Mouse (Mus musculus): Measurements from ENCODE around the gene Slc35g1. TPM values are rescaled to one million over a fixed set of nuclear protein-coding genes. Genes with fewer than 3 reads are reported as not detected.

Gene Slc35g1
- total RNA-seq (2021) = 1 to 10 TPM; 1.6 to 2.6 TPM

DNA sequence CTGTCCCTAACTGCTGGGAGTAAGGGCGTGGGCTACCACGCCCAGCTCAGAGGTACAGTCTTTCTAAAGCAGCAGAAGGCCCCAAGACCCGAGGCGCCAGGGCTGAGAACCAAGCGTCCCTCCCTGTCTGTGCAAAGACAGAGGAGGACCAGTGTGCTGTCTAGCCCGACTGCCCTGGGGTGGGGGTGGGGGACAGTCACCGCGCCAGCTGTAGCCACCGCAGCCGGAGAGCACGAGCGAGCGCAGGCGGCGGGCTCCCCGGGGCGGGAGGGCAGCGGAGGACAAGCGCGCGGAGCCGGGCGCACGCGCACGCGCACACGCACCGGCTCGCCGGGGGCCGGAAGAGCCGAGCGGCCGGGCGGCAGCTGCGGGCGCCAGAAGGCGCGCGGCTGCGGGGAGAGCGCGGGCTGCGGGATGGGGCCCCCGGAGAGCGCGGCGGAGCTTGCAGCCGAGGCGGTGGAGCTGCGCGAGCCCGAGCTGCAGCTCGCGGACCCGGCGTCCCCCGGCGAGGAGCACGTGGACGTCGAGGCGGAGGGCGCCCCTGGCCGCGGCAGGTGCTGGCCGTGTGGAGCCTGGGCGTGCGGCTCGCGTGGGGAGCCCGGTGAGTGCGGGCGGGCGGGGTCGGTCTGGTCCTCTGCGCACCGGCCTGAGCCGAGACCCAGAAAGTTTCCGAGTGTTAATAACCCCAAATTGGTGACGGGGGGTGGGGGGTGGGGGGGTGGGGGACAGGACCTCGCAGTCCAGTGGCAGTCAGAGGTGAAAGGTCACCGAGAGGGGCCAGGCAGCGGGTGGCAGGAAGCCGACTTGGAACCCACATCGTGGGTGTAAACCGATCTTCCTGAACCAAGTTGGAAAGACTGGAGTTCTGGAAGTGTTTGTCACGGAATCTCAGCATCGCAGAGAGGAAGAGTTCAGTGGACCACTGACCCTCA is at the start of gene Slc35g1:
TSS of gene Slc35g1 (plus strand) at position 280 of the 932 bp plus-strand sequence.
- intact Hi-C loops (cut with DNase I) = no loop called here
- DNase-seq (ENCODE audit: low spot score in 2 of 2) = peak; percentile 43 to 76

DNA sequence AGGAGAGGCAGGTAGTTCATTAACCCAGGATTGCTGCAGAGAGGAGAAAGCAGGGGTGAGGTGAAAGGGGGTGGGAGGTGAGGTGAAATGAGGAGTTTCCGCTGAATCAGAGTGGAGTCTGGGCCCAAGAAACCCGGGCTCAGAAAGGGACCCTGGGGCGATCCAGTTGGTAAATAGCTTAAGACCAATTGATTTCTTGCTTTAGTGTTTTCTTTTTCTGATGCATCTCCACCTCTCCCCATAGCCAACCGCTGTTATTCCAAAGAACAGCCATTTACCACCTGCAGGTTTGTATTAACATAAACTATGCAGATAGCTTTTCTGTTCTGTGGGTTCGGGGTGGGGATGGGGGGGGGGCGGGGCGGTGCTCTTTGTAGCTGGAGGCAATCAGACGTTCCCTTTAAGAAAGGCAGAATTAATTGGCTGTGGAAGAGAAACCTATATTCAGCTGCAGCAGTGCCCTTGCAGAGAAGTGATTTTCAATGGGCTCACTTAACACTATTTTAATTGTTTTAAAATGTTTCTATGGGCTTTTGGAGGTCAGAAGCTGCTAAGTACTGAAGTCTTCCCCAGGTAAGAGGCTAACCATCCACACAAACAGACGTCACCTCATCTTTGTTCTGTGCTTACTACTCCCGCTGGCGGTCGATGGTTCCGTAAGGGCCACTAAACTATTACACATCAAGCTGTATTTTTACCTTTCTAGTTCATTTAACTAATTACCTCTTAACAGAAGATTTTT is 47.3 kb upstream of the Slc35g1 start:
- no peak for DNase-seq (ENCODE audit: low spot score in 2 of 2)
- intact Hi-C loops (cut with DNase I) = no loop called here

DNA sequence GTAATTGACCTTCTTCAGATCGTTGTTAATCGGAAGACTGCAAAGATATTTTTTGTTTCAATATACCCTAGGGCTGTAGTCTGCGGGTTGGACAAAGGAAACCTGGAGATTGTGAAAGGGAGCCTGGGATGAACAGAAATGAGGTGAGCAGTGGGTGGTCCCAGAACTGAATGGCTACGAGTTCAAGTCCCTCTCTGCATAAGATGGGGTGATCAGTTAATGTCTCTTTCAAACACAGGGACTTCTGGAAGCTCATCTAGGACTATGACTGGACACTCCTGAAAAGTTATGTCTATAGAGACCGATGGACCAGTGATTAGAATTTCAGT is 46.8 kb upstream of the Slc35g1 start:
- DNase-seq (ENCODE audit: low spot score in 2 of 2) = no peak
- intact Hi-C loops (cut with DNase I) = no loop called here

DNA sequence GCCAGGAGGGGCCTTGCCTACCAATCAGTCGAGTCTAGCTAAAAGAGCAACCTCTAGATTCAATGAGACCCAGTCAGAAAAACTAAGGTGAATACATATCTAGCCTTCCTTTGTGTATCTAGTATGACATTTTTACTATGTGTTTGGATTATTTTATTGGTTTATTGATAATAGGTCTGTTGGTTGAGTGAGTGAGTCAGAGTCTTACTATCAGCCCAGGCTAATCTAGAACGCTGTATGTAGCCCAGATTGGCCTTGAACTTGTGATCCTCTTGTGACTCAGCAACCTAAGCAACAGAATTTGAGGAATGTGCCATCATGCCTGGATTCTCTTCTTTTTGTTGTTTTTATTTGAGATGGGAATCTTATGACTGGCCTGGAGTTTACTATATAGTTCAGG is 44.6 kb upstream of the Slc35g1 start:
- intact Hi-C loops (cut with DNase I) = loop anchor here (5.0 to 10.0 kb wide), 5 partner anchors 94 to 394 kb away; partner anchors contain the start of genes Cep55 and Fra10ac1
- DNase-seq (ENCODE audit: low spot score in 2 of 2) = no peak

DNA sequence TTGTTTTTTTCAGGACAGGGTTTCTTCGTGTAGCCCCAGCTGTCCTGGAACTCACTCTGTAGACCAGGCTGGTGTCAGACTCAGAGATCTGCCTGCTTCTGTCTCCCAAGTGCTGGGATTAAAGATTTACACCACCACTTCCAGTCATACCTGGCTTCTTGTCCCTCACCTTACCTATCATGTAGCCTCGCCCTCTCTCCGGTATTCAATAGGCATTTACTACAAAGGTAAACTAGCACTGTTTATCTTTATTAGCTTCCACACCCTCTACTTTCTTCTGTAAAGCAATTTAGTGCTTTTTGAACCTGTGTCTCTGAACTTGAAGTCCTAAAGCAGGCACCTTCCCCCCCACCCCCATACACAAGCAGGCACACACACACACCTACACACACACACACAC is 44.1 kb upstream of the Slc35g1 start:
- DNase-seq (ENCODE audit: low spot score in 2 of 2) = no peak
- intact Hi-C loops (cut with DNase I) = loop anchor here (5.0 to 10.0 kb wide), 5 partner anchors 94 to 394 kb away; partner anchors contain the start of genes Cep55 and Fra10ac1

DNA sequence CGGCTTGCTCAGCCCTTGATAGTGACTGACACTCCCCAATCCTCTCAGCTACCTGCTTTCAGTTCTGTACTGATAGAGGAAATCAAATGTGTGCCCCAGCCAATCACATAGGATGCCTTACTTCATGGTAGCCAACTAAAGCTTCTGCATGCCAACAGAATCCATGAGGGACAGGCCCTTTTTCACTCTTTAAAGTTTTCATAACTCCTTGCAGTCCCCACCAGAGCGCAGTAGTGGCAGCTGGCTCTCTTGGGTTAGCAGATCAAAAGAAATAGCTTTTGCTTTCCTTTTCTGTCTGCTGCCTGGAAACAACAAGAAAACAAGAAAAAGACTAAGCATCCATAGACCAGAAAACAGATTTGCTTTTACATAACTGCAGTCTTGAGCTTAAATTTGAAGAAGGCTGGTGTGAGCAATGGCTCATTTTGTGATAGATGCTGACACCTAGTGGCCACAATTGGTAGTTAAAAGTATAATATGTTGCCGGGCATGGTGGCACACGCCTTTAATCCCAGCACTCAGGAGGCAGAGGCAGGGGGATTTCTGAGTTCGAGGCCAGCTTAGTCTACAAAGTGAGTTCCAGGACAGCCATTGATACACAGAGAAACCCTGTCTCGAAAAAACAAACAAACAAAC is 43.2 kb upstream of the Slc35g1 start:
- peak; percentile 5 to 16 for DNase-seq (ENCODE audit: low spot score in 2 of 2)
- intact Hi-C loops (cut with DNase I) = loop anchor here (5.0 to 10.0 kb wide), 5 partner anchors 95 to 395 kb away; partner anchors contain the start of genes Cep55 and Fra10ac1

DNA sequence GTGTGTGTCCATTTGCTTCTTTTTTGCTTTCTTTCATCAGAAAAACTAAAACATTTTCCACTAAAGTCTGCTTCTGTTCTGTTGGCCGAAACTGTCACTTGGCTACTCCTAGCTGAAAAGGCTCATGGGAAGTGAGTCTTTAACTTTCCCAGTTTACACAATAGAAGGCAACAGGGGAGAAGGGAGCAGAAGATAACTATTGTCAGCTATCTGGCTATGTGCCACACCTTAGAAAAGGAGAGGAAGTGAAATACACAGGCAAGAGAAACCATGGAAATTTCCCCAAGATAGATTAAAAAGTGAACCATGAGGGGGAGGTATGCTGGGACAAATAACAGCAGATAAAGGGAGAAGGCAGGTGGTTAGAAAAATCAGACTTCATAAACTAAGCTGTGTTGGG is 41.5 kb upstream of the Slc35g1 start:
- intact Hi-C loops (cut with DNase I) = loop anchor here (5.0 to 10.0 kb wide), 5 partner anchors 97 to 397 kb away; partner anchors contain the start of genes Cep55 and Fra10ac1
- no peak for DNase-seq (ENCODE audit: low spot score in 2 of 2)

DNA sequence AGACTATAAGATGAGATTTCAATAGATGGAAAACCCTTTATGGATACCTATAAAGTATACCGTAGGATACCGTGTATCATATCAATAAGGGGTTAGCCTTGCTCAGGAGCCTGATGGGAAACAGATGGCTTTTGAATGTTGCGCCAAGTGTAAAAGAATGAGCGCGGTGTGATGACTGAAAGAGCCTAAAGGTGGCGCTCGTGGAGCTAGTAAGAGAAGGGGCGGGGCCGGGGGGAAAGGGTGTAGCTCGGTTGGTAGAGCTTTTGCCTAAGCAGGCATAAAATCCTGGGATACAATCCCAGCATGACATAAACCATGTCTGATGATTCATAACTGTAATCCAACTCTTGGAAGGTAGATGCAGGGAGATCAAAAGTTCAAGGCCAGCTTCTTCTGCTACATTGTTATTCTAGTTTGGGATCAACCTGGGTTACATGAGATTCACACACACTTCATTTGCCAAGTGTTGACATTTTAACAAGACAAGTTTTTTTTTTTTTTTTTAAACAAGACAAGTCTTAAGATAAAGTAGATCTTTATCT is 40.9 kb upstream of the Slc35g1 start:
- DNase-seq (ENCODE audit: low spot score in 2 of 2) = no peak
- intact Hi-C loops (cut with DNase I) = loop anchor here (5.0 to 10.0 kb wide), 5 partner anchors 98 to 398 kb away; partner anchors contain the start of genes Cep55 and Fra10ac1

DNA sequence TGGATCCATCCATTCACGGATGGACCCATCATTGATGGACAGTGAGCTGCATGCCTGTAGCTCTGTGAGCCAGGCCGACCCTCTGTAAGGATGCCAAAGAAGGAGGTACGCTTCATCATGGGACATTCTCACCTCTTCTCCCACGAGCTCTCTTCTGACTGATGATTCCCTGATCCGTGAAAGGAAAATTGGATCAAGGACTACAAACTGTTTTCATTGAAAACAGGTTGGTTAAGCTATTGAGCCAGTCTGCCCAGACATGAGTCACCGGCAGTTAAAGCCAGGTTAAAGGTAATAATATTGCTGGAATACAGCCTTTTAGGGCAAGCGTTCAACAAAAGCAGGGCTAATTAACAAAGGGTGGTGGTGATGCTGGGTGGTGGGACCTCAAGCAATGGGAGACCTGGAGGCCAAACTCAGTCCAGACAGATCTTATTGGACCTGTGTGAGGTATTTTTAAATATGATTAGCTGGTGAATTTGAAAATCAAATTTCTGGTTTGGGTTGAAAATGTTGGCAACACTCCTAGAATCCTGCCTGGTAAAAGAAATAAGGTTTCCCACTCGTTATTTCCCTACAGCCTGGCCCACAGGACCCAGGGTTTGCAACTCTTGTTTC is 39.5 kb upstream of the Slc35g1 start:
- intact Hi-C loops (cut with DNase I) = loop anchor here (10.0 kb wide), 1 partner anchor 302 kb away; the partner anchor contains the start of gene Cep55
- no peak for DNase-seq (ENCODE audit: low spot score in 2 of 2)

DNA sequence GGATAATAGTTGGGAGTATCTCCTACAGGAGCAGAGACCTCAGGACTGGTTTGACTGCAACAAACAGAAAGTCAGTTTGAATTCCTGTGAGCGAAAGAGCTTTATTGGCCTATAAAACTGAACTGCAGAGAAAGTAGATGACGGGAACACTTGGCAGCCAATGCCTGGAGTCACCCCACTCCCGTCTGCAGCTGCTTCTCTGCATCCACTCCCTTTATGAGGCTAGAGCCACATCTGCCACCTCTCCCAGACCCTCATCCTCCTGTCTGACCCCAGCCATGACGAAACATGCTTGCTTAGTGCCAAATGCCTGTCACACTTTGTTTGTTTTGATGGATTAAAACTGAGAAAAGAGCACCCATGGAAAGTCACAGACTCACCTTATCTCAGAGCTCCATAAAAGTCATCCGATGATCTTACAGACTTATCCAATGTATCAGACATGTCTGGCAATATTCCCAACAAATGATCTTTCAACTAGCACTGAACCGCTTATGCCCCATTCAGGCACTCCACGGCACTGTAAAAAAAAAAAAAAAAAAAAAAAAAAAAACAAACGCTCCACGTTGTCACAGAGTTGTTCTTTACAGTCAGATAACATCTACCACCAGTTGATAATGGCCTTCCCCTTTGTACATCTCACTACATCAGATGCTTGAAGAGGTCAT is 37.7 kb upstream of the Slc35g1 start:
- no peak for DNase-seq (ENCODE audit: low spot score in 2 of 2)
- intact Hi-C loops (cut with DNase I) = loop anchor here (10.0 kb wide), 1 partner anchor 303 kb away; the partner anchor contains the start of gene Cep55

DNA sequence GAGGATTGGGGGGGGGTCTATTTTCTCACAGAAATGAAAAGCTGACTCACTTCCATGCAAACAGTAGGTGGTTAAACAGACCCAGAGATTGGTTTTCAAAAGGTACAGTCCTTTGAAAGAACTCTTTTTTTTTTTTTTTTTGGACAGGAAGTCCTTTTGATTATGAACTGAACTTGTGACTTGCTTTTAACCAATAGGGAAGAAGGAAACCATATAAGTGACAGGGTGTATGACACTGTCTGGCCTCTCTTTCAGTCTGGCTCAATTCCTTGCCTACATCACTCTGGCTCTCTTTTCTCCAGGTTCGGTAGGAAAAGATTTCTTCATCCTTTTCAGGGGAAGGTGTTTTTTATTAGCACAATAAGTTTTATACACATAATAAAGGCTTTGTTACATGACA is 36.5 kb upstream of the Slc35g1 start:
- intact Hi-C loops (cut with DNase I) = loop anchor here (10.0 kb wide), 1 partner anchor 304 kb away; the partner anchor contains the start of gene Cep55
- no peak for DNase-seq (ENCODE audit: low spot score in 2 of 2)

DNA sequence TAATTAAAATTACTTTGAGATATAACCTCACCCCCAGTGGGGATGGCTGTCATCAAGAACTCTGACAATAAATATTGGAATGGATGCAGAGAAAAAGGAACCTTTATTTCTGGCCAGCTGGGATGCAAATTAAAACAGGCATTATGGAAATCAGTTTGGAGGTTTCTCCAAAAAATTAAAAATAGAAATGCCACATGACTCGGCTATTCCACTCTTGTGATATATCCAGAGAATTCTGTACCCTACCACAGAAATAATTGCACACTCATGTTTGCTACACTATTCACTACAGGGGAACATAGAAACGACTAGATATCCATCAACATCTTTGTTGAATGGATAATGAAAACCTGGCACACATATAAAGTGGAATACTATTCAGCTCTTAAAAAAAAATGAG is 33.9 kb upstream of the Slc35g1 start:
- intact Hi-C loops (cut with DNase I) = no loop called here
- DNase-seq (ENCODE audit: low spot score in 2 of 2) = no peak

DNA sequence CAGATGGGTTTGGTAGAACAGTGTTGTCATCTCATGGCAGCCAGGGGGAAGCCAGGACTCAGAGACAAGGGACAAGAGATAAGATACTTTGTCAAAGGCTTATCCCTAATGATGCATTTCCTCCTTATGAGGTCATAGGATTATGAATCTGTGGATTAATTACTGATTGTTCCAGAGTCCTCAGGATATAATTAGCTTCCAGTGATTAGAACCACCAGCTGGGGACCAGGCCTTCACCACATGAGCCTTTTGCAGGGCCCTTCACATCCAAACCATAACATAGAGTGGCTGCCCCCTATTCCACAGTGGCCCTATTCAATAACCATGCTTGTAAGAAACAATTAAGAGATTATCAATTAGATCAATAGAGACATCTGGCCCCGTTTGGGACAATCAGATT is 32.4 kb upstream of the Slc35g1 start:
- no peak for DNase-seq (ENCODE audit: low spot score in 2 of 2)
- intact Hi-C loops (cut with DNase I) = no loop called here

DNA sequence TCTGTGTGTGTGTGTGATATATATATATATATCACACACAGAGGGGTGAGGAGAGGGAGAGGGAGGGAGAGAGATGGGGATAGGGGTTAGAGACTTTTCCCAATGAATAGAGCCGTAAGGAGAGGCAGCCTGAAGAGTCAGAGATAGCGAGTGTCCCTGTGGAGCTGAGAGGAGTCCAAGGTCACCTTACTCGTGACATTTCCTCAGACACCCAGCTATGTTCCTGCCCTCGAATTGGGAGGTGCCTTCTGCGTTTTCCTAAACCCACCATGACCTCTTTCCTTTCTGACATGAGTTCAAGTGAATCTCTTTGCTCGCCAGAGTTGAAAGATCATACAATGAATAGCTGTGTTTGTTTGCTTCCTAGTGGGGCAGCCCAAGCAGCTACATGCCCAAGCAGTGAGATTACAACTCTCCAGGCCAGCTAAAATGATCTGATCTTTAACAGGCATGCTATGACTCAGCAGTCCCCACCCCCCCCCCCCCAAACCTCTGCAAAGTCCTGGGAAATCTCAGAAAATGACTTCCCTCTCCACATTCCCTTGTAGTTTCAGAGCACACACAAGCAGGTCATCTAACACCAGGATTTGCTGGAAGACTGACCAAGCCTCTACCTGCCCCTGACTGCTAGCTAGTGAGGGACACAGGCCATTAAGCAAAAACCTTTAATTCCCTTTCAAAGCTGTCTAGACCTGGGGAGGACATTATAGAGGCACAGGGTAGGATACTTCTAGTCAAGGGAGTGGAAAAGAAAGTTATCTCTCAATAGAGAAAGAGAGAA is 31.7 kb upstream of the Slc35g1 start:
- intact Hi-C loops (cut with DNase I) = no loop called here
- DNase-seq (ENCODE audit: low spot score in 2 of 2) = no peak

DNA sequence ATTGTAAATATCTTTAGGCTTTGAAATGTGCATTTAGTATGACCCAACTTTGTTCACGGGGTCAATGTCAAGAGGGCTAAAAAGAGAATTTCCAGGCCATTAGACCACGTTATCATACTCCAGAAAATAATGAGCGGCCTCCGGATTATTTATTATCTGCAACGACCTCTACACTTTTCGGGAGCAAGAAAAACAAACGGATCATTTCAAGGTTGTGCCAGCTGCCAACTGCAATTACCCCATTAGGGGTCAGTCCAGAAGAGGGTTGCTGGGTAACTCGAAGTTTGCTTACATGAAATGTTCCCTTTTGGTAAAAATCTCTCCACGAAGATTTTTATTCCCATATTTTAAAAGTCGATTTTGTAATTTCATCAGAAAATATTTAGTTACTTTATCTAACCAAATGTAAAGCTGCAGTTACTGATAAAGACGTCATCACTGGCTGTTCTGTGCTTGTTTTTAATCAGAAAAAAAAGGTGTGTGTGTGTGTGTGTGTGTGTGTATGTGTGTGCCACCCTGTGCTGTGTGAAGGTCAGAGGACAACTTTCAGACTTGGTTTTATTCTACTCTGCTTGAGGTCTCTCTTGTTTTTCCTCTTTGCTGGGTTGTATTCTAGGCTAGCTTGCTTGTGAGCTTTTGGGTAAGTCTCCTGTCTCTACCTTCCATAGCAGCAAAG is 30.7 kb upstream of the Slc35g1 start:
- intact Hi-C loops (cut with DNase I) = no loop called here
- no peak for DNase-seq (ENCODE audit: low spot score in 2 of 2)

DNA sequence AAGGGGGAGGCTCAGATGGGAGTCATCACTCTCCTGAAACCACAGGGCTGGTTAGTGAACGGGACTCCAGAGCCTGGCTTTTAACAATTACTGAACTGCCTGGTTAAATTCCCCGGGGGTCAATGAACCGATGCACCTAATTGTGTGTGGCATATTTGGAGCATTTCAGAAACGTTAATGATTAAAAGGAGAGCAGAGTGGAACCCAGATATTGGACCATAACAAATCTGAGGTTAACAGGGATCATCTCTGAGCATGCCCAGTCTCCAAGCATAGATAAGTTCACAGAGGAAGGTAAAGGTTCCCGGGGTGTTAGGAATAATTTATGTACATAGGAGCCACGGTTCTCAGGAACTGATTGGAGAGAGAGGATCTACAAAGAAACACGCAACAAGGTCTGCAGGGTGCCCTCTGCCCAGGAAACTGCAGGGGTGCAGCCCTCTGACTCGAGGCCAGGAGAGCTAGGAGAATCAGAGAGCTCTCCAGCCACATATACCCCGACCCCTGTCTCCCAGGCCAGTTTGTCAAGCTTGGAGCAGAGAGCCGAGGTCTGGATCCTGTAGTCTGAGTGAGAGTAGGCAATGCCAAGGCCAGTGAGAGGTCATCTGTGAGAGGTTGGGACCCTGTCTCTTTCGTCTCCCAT is 23.2 kb upstream of the Slc35g1 start:
- intact Hi-C loops (cut with DNase I) = no loop called here
- no peak for DNase-seq (ENCODE audit: low spot score in 2 of 2)

DNA sequence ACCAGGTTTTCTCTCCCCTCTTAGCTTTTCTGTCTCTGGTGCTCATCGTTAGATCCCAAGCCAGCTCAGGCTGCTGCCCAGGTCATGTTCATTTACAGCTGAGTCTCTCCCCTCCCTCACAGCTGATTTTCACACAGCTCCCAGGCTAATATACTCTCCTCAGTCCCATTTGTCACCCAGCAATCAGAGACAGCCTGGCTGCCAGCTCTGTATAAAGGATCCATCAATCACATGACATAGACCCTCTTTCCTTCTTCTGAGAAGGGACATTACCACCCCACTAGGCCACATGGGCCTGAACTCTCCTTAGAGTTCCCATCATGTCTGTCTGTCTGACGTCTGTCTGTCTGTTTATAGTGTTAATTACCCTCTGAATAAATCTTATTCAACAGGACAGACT is 22.4 kb upstream of the Slc35g1 start:
- DNase-seq (ENCODE audit: low spot score in 2 of 2) = no peak
- intact Hi-C loops (cut with DNase I) = no loop called here

Data from left cerebral cortex, postnatal 36 days (tissue).